ENCODE assay signal across 9 mouse cellular contexts in the genomic region with DNA sequence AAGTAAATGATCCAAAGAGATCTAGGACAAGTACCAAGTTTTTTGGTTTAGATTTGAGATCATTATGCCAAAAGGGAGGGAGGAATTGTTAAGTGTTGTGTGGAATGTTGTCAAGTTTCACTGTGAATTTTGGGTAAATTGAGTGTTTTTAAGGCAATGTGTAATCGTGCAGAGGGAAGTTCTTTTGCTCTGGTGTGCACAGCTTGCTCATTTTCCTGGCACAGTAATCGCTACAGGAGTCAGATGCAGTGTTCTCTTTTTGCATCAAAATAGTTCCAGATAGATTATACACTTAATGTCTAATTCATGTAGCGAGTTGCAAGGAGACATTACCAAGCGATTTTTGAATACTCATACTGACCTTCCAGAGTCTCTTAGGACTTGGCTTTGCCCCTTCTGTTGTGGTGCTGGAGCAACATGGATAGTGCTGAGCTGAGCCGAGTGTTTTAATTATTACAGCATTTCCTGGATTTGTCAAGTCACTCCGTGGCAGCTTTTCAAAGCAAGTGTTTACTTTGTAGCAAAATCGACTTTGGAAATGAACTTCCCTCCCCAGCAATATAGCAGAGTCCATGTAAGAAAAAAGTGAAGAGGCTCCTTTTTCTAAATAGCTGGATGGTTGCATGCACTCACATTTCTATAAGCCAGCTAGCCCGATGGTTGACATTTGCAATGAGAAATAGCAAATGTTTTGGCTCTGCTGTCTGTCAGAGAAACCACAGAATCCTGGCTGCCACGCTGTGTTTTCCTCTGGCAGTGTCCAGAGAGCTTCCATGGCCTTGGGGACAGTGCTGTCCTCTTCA.
A peak's percentile ranks its signal among the peaks of the same experiment; 100 is the strongest.
DNase-seq lines count a peak whose midpoint lies in the region; ATAC-seq lines count a peak whose summit lies in the region.
"Had no signal": no experiment of that assay in that cellular context is flagged by ENCODE, and none has a peak within 500 bp of the region (broad histone marks: within the 10 kb centered on the region; RNA-seq: fewer than 3 reads in every experiment).

No protein-coding gene starts in this region.

- H3K27ac ChIP-seq in midbrain, embryonic 14.5 days (replicated peaks; ENCODE audit: low read depth, low read length): no peak overlapping the region
- no peak overlapping the region for H3K27ac ChIP-seq in midbrain, embryonic 13.5 days
- peak overlapping the region; percentile 39; the same call in 1 of the 2 replicates for H3K27ac ChIP-seq in stomach, embryonic 14.5 days (ENCODE audit: low read length)
- H3K27ac ChIP-seq: limb, embryonic 15.5 days had no signal

- no peak overlapping the region for H3K9ac ChIP-seq in midbrain, embryonic 14.5 days (replicated peaks; ENCODE audit: low read length)
- no peak overlapping the region for H3K9ac ChIP-seq in midbrain, embryonic 13.5 days (replicated peaks)
- H3K9ac ChIP-seq in stomach, embryonic 14.5 days (replicated peaks; ENCODE audit: low read depth, low read length): no peak overlapping the region
- H3K9ac ChIP-seq: limb, embryonic 15.5 days had no signal

- DNase-seq in cerebellum, adult 18-20 months: peak; percentile 4 to 7
- no peak for DNase-seq in cerebellum, adult 8-10 months
- DNase-seq in midbrain, embryonic 14.5 days: peak; percentile 11
- peak; percentile 50 for DNase-seq in kidney, postnatal 14 days
- DNase-seq in right cerebral cortex, postnatal 10 days (ENCODE audit: low spot score in 2 of 2): no peak

- ATAC-seq in midbrain, embryonic 14.5 days (ENCODE audit: low FRiP score, low TSS enrichment): no peak
- no peak for ATAC-seq in midbrain, embryonic 13.5 days
- ATAC-seq in stomach, embryonic 14.5 days (ENCODE audit: insufficient number of reproducible peaks, insufficient read depth, low FRiP score, low read depth): no peak; the same call in 1 of the 2 replicates
- no peak for ATAC-seq in monocyte, adult 5-6 weeks (replicated peaks; ENCODE audit: insufficient number of reproducible peaks, low FRiP score, low TSS enrichment, poor library complexity, severe bottlenecking)

- no peaks in the 10 kb centered on the region for H3K27me3 ChIP-seq in midbrain, embryonic 14.5 days (ENCODE audit: control insufficient read depth, insufficient read depth, low read length)
- H3K27me3 ChIP-seq in midbrain, embryonic 13.5 days: no peaks in the 10 kb centered on the region
- no peaks in the 10 kb centered on the region for H3K27me3 ChIP-seq in stomach, embryonic 14.5 days (ENCODE audit: control insufficient read depth, insufficient read depth, low read length)
- H3K27me3 ChIP-seq: limb, embryonic 15.5 days had no signal

- H3K9me3 ChIP-seq in midbrain, embryonic 14.5 days (ENCODE audit: control insufficient read depth, low read length): no peaks in the 10 kb centered on the region
- no peaks in the 10 kb centered on the region for H3K9me3 ChIP-seq in midbrain, embryonic 13.5 days
- H3K9me3 ChIP-seq in stomach, embryonic 14.5 days (ENCODE audit: control insufficient read depth, low read depth, low read length): no peaks in the 10 kb centered on the region
- H3K9me3 ChIP-seq: limb, embryonic 15.5 days had no signal

- no peaks in the 10 kb centered on the region for H3K4me1 ChIP-seq in midbrain, embryonic 14.5 days (ENCODE audit: control insufficient read depth, insufficient read depth, low read length)
- no peaks in the 10 kb centered on the region for H3K4me1 ChIP-seq in midbrain, embryonic 13.5 days (replicated peaks)
- peaks cover 5% of the 10 kb centered on the region; the same call in 1 of the 2 replicates for H3K4me1 ChIP-seq in stomach, embryonic 14.5 days (ENCODE audit: control insufficient read depth, insufficient read depth, low read length)
- H3K4me1 ChIP-seq: limb, embryonic 15.5 days had no signal

- no peak overlapping the region for H3K4me2 ChIP-seq in midbrain, embryonic 14.5 days (ENCODE audit: low read length)
- no peak overlapping the region for H3K4me2 ChIP-seq in midbrain, embryonic 13.5 days (replicated peaks)
- H3K4me2 ChIP-seq in stomach, embryonic 14.5 days (replicated peaks; ENCODE audit: low read depth, low read length): no peak overlapping the region
- H3K4me2 ChIP-seq: limb, embryonic 15.5 days had no signal

- H3K36me3 ChIP-seq in midbrain, embryonic 14.5 days (ENCODE audit: control insufficient read depth, insufficient read depth, low read length): no peaks in the 10 kb centered on the region
- no peaks in the 10 kb centered on the region for H3K36me3 ChIP-seq in midbrain, embryonic 13.5 days
- no peaks in the 10 kb centered on the region for H3K36me3 ChIP-seq in stomach, embryonic 14.5 days (ENCODE audit: control insufficient read depth, insufficient read depth, low read length)
- H3K36me3 ChIP-seq: limb, embryonic 15.5 days had no signal

- WGBS in midbrain, embryonic 14.5 days: 64% methylated on average over 9 of the region's 9 CpGs
- WGBS in midbrain, embryonic 13.5 days: 70% methylated on average over 9 of the region's 9 CpGs
- WGBS in stomach, embryonic 14.5 days: 23% methylated on average over 9 of the region's 9 CpGs

- no peak overlapping the region for H3K4me3 ChIP-seq in midbrain, embryonic 14.5 days (replicated peaks; ENCODE audit: low read depth, low read length)
- H3K4me3 ChIP-seq in midbrain, embryonic 13.5 days (replicated peaks): no peak overlapping the region
- no peak overlapping the region for H3K4me3 ChIP-seq in stomach, embryonic 14.5 days (ENCODE audit: low read depth, low read length)
- H3K4me3 ChIP-seq: limb, embryonic 15.5 days had no signal

Comparison
In these comparisons a context has a peak if more than half of its experiments do, and no peak if none do; other contexts are left out.
1. DNase-seq: peak in cerebellum, adult 18-20 months (2 of 2), midbrain, embryonic 14.5 days (single experiment) and kidney, postnatal 14 days (single experiment); none in cerebellum, adult 8-10 months (single experiment) and right cerebral cortex, postnatal 10 days (0 of 2).